Mouse (Mus musculus): ENCODE data around the gene Gpc3. TPM values are rescaled to one million over a fixed set of nuclear protein-coding genes. Genes with fewer than 3 reads are reported as not detected.
A peak's percentile ranks its signal among the peaks of the same experiment; 100 is the strongest.

The Gpc3 gene
- polyA plus RNA-seq (2015; fragmentation: Nextera tagmentation; extraction: Ambion mirVana): 560 and 583 TPM in 2 replicates

- no peaks in the 10 kb centered on the region; the same call in 1 of the 2 replicates for H3K27me3 ChIP-seq (ENCODE audit: control insufficient read depth, insufficient read depth, low read length)
- peak within 1 kb of the TSS; percentile 59 for H3K4me2 ChIP-seq (ENCODE audit: low read depth, low read length)
- H3K9me3 ChIP-seq (replicated peaks; ENCODE audit: control insufficient read depth, low read length): no peaks in the 10 kb centered on the region
- H3K4me1 ChIP-seq (ENCODE audit: control insufficient read depth, insufficient read depth, low read length): peaks cover 8% of the 10 kb centered on the region; the same call in 1 of the 2 replicates
- ATAC-seq (ENCODE audit: insufficient read depth, low FRiP score): peak; percentile 93
- WGBS: 20% methylated on average over 41 of the region's 48 CpGs
- H3K4me3 ChIP-seq (replicated peaks; ENCODE audit: low read length): peak within 1 kb of the TSS; percentile 57
- peak within 1 kb of the TSS; percentile 74 for H3K9ac ChIP-seq (ENCODE audit: low read length)
- H3K27ac ChIP-seq (ENCODE audit: low read length): peak within 1 kb of the TSS; percentile 78
- no peaks in the 10 kb centered on the region for H3K36me3 ChIP-seq (ENCODE audit: control insufficient read depth, insufficient read depth, low read length)
Observed at GRCm38 (mm10) chrX:52613328-52614030, at the start of gene Gpc3. Gpc3 (minus strand) TSS chrX:52613950.

GRCm38 (mm10) chrX:52651975-52652374 lies 38.2 kb upstream of the Gpc3 start:
- no peak overlapping the region for H3K4me3 ChIP-seq (replicated peaks; ENCODE audit: low read length)
- no peak for ATAC-seq (ENCODE audit: insufficient read depth, low FRiP score)
- H3K9ac ChIP-seq (ENCODE audit: low read length): peak overlapping the region; percentile 60
- H3K4me1 ChIP-seq (ENCODE audit: control insufficient read depth, insufficient read depth, low read length): 0 out of 2 replicates have a peak, but pooled peaks cover 4% of the 10 kb centered on the region
- no peaks in the 10 kb centered on the region for H3K27me3 ChIP-seq (ENCODE audit: control insufficient read depth, insufficient read depth, low read length)
- no peaks in the 10 kb centered on the region for H3K36me3 ChIP-seq (ENCODE audit: control insufficient read depth, insufficient read depth, low read length)
- WGBS: 20% methylated on average over 10 of the region's 10 CpGs
- H3K4me2 ChIP-seq (ENCODE audit: low read depth, low read length): peak overlapping the region; percentile 5; the same call in 1 of the 2 replicates
- H3K9me3 ChIP-seq (replicated peaks; ENCODE audit: control insufficient read depth, low read length): no peaks in the 10 kb centered on the region
- H3K27ac ChIP-seq (ENCODE audit: low read length): peak overlapping the region; percentile 75

- peak overlapping the region; percentile 5; the same call in 1 of the 2 replicates for H3K4me2 ChIP-seq (ENCODE audit: low read depth, low read length)
- H3K4me1 ChIP-seq (ENCODE audit: control insufficient read depth, insufficient read depth, low read length): 0 out of 2 replicates have a peak, but pooled peaks cover 4% of the 10 kb centered on the region
- H3K4me3 ChIP-seq (replicated peaks; ENCODE audit: low read length): no peak overlapping the region
- H3K27me3 ChIP-seq (ENCODE audit: control insufficient read depth, insufficient read depth, low read length): no peaks in the 10 kb centered on the region
- H3K36me3 ChIP-seq (ENCODE audit: control insufficient read depth, insufficient read depth, low read length): no peaks in the 10 kb centered on the region
- peak; percentile 56; the same call in 1 of the 2 replicates for ATAC-seq (ENCODE audit: insufficient read depth, low FRiP score)
- peak overlapping the region; percentile 75 for H3K27ac ChIP-seq (ENCODE audit: low read length)
- H3K9me3 ChIP-seq (replicated peaks; ENCODE audit: control insufficient read depth, low read length): no peaks in the 10 kb centered on the region
- H3K9ac ChIP-seq (ENCODE audit: low read length): peak overlapping the region; percentile 60
- 22% methylated on average over 9 of the region's 9 CpGs for WGBS
Observed at GRCm38 (mm10) chrX:52651472-52651948, 37.8 kb upstream of the Gpc3 start.

DNA sequence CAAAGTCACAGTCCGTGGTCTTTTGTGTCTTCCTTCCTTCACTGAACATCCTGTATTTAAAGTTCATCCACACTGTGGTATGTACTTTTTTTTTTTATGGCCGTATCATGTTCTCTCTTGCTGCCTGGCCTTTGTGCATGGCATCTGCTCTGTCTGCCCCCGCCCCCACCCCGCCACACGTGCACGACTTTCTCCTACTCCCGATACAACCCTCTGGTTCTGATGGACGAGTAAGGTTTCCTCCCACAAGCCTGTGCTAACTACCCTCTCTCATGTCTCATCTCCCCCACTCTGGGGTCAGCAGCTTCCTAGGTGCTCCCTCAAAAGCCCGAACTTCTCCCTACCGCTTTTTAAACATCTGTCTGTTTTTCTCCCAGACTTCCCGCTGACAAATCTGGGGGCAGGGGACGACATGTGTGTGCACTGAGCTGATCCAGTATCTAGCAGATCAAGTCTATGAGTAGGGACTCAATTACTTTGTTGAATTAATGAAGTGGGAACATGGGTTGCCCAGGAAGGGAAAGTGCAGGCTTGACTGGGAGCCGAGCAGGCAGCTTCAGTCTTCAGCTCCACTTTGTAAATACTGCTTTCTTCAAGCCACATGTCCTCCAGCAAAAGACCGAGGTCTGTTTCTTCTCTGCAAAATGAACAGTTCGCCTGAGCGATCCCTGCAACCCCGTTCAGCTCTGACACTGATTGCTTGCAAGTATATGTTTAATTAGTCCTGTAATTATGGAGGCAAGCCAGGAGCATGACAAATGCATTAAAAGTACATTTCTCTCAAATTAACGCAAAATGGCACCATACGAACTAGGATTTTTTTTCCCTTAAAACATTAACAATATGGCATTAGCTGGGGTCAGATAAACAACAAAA lies 35.4 kb upstream of the Gpc3 start:
- peak overlapping the region; percentile 48; the same call in 1 of the 2 replicates for H3K9ac ChIP-seq (ENCODE audit: low read length)
- no peaks in the 10 kb centered on the region for H3K9me3 ChIP-seq (replicated peaks; ENCODE audit: control insufficient read depth, low read length)
- no peaks in the 10 kb centered on the region for H3K36me3 ChIP-seq (ENCODE audit: control insufficient read depth, insufficient read depth, low read length)
- H3K4me2 ChIP-seq (ENCODE audit: low read depth, low read length): peak overlapping the region; percentile 46
- ATAC-seq (ENCODE audit: insufficient read depth, low FRiP score): no peak
- H3K27me3 ChIP-seq (ENCODE audit: control insufficient read depth, insufficient read depth, low read length): no peaks in the 10 kb centered on the region
- WGBS: 31% methylated on average over 19 of the region's 19 CpGs
- H3K4me1 ChIP-seq (ENCODE audit: control insufficient read depth, insufficient read depth, low read length): 0 out of 2 replicates have a peak, but pooled peaks cover 4% of the 10 kb centered on the region
- no peak overlapping the region for H3K4me3 ChIP-seq (replicated peaks; ENCODE audit: low read length)
- H3K27ac ChIP-seq (ENCODE audit: low read length): peak overlapping the region; percentile 64; the same call in 1 of the 2 replicates

DNA sequence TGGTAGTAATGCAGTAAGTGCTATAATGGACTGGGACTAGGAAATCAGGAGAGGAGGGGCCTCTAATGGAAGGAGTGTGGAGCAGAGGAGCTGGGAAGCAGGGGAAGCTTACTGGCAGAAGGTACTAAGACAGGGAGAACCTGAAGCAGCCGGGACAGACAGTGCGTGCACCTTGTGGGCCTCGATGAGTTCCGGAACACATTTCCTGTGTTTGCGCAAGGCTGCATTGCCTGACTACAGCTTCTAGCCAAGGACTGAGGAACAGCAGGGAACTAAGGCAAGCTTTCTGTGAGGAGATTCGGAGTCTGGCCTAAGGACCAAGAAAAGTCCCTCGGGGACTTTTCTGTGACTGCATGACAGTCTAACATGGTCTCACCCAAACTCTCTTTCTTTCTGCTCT lies 30.6 kb upstream of the Gpc3 start:
- Histone ChIP-seq H3K4me2 (ENCODE audit: low read depth, low read length) (no peak overlapping the region), H3K4me1 (ENCODE audit: control insufficient read depth, insufficient read depth, low read length) (no peaks in the 10 kb centered on the region), H3K27ac (ENCODE audit: low read length) (no peak overlapping the region), H3K36me3 (ENCODE audit: control insufficient read depth, insufficient read depth, low read length) (no peaks in the 10 kb centered on the region), H3K9me3 (replicated peaks; ENCODE audit: control insufficient read depth, low read length) (no peaks in the 10 kb centered on the region), H3K27me3 (ENCODE audit: control insufficient read depth, insufficient read depth, low read length) (no peaks in the 10 kb centered on the region), H3K9ac (ENCODE audit: low read length) (no peak overlapping the region), H3K4me3 (replicated peaks; ENCODE audit: low read length) (no peak overlapping the region)
- WGBS: 32% methylated on average over 7 of the region's 7 CpGs
- no peak for ATAC-seq (ENCODE audit: insufficient read depth, low FRiP score)

GRCm38 (mm10) chrX:52643350-52643749 lies 29.6 kb upstream of the Gpc3 start:
- Histone ChIP-seq H3K4me3 (replicated peaks; ENCODE audit: low read length) (no peak overlapping the region), H3K27ac (ENCODE audit: low read length) (no peak overlapping the region), H3K27me3 (ENCODE audit: control insufficient read depth, insufficient read depth, low read length) (no peaks in the 10 kb centered on the region), H3K4me1 (ENCODE audit: control insufficient read depth, insufficient read depth, low read length) (no peaks in the 10 kb centered on the region), H3K9ac (ENCODE audit: low read length) (no peak overlapping the region), H3K4me2 (ENCODE audit: low read depth, low read length) (no peak overlapping the region), H3K9me3 (replicated peaks; ENCODE audit: control insufficient read depth, low read length) (no peaks in the 10 kb centered on the region), H3K36me3 (ENCODE audit: control insufficient read depth, insufficient read depth, low read length) (no peaks in the 10 kb centered on the region)
- no peak for ATAC-seq (ENCODE audit: insufficient read depth, low FRiP score)
- WGBS: 29% methylated on average over 2 of the region's 2 CpGs

DNA sequence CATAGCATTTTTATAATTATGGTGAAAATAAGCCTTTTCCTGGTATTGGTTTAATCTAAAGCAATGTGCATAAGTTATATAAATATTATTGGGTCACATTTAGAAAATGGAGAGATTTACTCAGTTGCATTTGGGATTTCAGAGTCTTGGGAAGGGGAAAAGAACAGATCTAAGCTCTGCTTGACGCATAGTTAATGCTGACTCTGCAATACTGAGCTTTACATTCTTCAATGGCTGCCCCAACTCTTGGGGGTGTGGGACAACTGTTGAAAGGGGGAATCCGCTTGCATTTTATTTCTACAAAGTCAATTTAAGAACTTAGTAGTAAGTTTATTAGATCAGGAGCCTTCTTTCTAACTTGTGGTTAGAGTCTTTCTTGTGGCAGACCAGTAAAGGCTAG lies 28.4 kb upstream of the Gpc3 start:
- Histone ChIP-seq H3K9ac (ENCODE audit: low read length) (no peak overlapping the region), H3K27ac (ENCODE audit: low read length) (no peak overlapping the region), H3K27me3 (ENCODE audit: control insufficient read depth, insufficient read depth, low read length) (no peaks in the 10 kb centered on the region), H3K4me1 (ENCODE audit: control insufficient read depth, insufficient read depth, low read length) (no peaks in the 10 kb centered on the region), H3K9me3 (replicated peaks; ENCODE audit: control insufficient read depth, low read length) (no peaks in the 10 kb centered on the region), H3K36me3 (ENCODE audit: control insufficient read depth, insufficient read depth, low read length) (no peaks in the 10 kb centered on the region), H3K4me2 (ENCODE audit: low read depth, low read length) (no peak overlapping the region), H3K4me3 (replicated peaks; ENCODE audit: low read length) (no peak overlapping the region)
- ATAC-seq (ENCODE audit: insufficient read depth, low FRiP score): no peak
- WGBS: 82% methylated on average over 2 of the region's 2 CpGs

- Histone ChIP-seq H3K4me3 (replicated peaks; ENCODE audit: low read length) (no peak overlapping the region), H3K4me1 (ENCODE audit: control insufficient read depth, insufficient read depth, low read length) (no peaks in the 10 kb centered on the region), H3K4me2 (ENCODE audit: low read depth, low read length) (no peak overlapping the region), H3K27me3 (ENCODE audit: control insufficient read depth, insufficient read depth, low read length) (no peaks in the 10 kb centered on the region; the same call in 1 of the 2 replicates), H3K9me3 (replicated peaks; ENCODE audit: control insufficient read depth, low read length) (no peaks in the 10 kb centered on the region), H3K36me3 (ENCODE audit: control insufficient read depth, insufficient read depth, low read length) (no peaks in the 10 kb centered on the region), H3K27ac (ENCODE audit: low read length) (no peak overlapping the region), H3K9ac (ENCODE audit: low read length) (no peak overlapping the region)
- no peak for ATAC-seq (ENCODE audit: insufficient read depth, low FRiP score)
Observed at GRCm38 (mm10) chrX:52637419-52637818, 23.7 kb upstream of the Gpc3 start.

GRCm38 (mm10) chrX:52633976-52634375 lies 20.2 kb upstream of the Gpc3 start:
- Histone ChIP-seq H3K9ac (ENCODE audit: low read length) (no peak overlapping the region), H3K36me3 (ENCODE audit: control insufficient read depth, insufficient read depth, low read length) (no peaks in the 10 kb centered on the region), H3K4me3 (replicated peaks; ENCODE audit: low read length) (no peak overlapping the region), H3K27me3 (ENCODE audit: control insufficient read depth, insufficient read depth, low read length) (no peaks in the 10 kb centered on the region; the same call in 1 of the 2 replicates), H3K4me1 (ENCODE audit: control insufficient read depth, insufficient read depth, low read length) (peaks cover 3% of the 10 kb centered on the region; the same call in 1 of the 2 replicates), H3K27ac (ENCODE audit: low read length) (no peak overlapping the region), H3K9me3 (replicated peaks; ENCODE audit: control insufficient read depth, low read length) (no peaks in the 10 kb centered on the region), H3K4me2 (ENCODE audit: low read depth, low read length) (no peak overlapping the region)
- 64% methylated on average over 6 of the region's 6 CpGs for WGBS
- no peak for ATAC-seq (ENCODE audit: insufficient read depth, low FRiP score)

All from stomach, embryonic 16.5 days (tissue).